Mouse (Mus musculus) c-Kit-positive CD71-positive TER-119-negative erythroid progenitor cells, embryonic 14.5 days (primary cell): ENCODE data around the gene Tnip3.
A peak's percentile ranks its signal among the peaks of the same experiment; 100 is the strongest.

Experiments used
- DNase-seq: peaks from one replicate; pipeline ENCODE4 v3.0.0-alpha.2; 2013; ENCODE audit warnings: low read depth

Tnip3 gene

GRCm38 (mm10) chr6:65525192-65525591 lies at the start of gene Tnip3:
Gene Tnip3, plus strand, starts transcription at chr6:65525313.
- no peak for DNase-seq

GRCm38 (mm10) chr6:65498786-65499185 lies 26.3 kb upstream of the Tnip3 start:
- DNase-seq: no peak

- DNase-seq: peak; percentile 49
Measured at GRCm38 (mm10) chr6:65510051-65510669, 15.0 kb upstream of the Tnip3 start.

GRCm38 (mm10) chr6:65513813-65514212 lies 11.3 kb upstream of the Tnip3 start:
- no peak for DNase-seq

- no peak for DNase-seq
Measured at GRCm38 (mm10) chr6:65516759-65517158, 8.4 kb upstream of the Tnip3 start.

GRCm38 (mm10) chr6:65520821-65521220 lies 4.3 kb upstream of the Tnip3 start:
- DNase-seq: no peak

- DNase-seq: no peak
Measured at GRCm38 (mm10) chr6:65527892-65528291, 2.8 kb downstream of the Tnip3 start.

- no peak for DNase-seq
Measured at GRCm38 (mm10) chr6:65531232-65531848, 6.2 kb downstream of the Tnip3 start.

- DNase-seq: no peak
Measured at GRCm38 (mm10) chr6:65533687-65534086, 8.6 kb downstream of the Tnip3 start.

GRCm38 (mm10) chr6:65537327-65537884 lies 12.3 kb downstream of the Tnip3 start:
- DNase-seq: no peak

GRCm38 (mm10) chr6:65538022-65538652 lies 13.0 kb downstream of the Tnip3 start:
- DNase-seq: no peak

- no peak for DNase-seq
Measured at GRCm38 (mm10) chr6:65538921-65539320, 13.8 kb downstream of the Tnip3 start.

- no peak for DNase-seq
Measured at GRCm38 (mm10) chr6:65540138-65540537, 15.0 kb downstream of the Tnip3 start.

- DNase-seq: no peak
Measured at GRCm38 (mm10) chr6:65541094-65541493, 16.0 kb downstream of the Tnip3 start.

- no peak for DNase-seq
Measured at GRCm38 (mm10) chr6:65542391-65542790, 17.3 kb downstream of the Tnip3 start.

- no peak for DNase-seq
Measured at GRCm38 (mm10) chr6:65542913-65543312, 17.8 kb downstream of the Tnip3 start.

GRCm38 (mm10) chr6:65563887-65564656 lies 39.0 kb downstream of the Tnip3 start:
- no peak for DNase-seq

GRCm38 (mm10) chr6:65564657-65565039 lies 39.5 kb downstream of the Tnip3 start:
- DNase-seq: no peak

GRCm38 (mm10) chr6:65569741-65570140 lies 44.6 kb downstream of the Tnip3 start:
- peak; percentile 27 for DNase-seq

- DNase-seq: no peak
Measured at GRCm38 (mm10) chr6:65578151-65578973, 53.2 kb downstream of the Tnip3 start.

- DNase-seq: peak; percentile 45
Measured at GRCm38 (mm10) chr6:65583029-65583428, 57.9 kb downstream of the Tnip3 start.
